Mouse (Mus musculus) lung, postnatal 14 days (tissue): ENCODE results near the gene Snx15.
A peak's percentile ranks its signal among the peaks of the same experiment; 100 is the strongest.
"Not testable (repeated sequence)": the region's sequence is repeated elsewhere in the genome, so short reads cannot be mapped to it uniquely, and the experiment has no call there.

ENCODE experiments used
- DNase-seq: peaks from one replicate; pipeline ENCODE4 v3.0.0; 2021

Snx15 gene

DNA sequence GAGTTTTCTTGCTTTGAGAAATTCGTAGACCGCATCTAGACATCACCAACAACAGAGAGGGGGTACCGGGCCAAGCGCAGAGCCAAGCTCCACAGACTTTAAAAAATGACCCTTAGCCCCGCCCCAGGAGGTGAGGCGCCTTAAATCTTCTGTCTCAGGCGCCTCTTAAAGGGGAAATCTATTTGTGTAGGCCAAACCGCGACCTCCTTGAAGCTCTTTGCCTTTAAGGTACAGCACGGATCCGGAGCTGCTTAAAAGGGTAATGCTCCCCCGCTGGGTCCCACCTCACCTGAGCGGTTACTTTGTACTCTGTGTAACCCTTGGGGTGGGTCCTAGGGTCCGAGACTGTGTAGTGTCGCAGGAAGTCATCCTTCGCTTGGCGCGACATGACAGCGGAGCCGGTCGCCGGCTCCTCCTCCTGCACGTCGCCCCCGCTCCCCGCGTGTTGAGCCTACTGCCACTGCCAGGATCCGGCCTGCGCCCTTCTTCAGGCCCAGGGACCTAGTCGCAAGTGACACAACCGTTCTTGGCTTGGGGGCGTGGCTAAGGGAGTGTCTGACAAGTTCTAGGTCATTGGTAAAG, at the start of gene Snx15:
Gene Snx15 (minus strand): TSS at position 545 of the 582 bp plus-strand sequence.
- peak; percentile 97 for DNase-seq

DNA sequence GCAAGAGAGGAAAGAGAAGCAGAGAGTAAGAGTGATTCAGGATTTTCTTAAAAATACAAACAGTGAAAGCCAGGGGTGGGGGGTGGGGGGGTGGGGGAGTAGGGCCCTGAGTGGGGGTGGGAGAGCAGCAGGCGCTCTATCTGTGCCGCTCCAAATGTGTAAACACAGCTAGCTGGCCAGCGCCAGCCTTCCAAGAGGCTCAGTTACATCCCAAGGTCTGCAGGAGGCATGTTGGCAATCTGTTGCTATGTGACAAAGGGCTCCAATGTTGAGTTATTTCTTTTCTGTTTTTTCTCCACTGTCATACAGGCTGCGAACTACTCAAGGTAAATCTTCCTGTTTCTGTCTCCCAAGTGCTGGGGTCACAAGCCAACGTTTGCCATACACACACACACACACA, 46.7 kb upstream of the Snx15 start:
- no peak for DNase-seq

DNA sequence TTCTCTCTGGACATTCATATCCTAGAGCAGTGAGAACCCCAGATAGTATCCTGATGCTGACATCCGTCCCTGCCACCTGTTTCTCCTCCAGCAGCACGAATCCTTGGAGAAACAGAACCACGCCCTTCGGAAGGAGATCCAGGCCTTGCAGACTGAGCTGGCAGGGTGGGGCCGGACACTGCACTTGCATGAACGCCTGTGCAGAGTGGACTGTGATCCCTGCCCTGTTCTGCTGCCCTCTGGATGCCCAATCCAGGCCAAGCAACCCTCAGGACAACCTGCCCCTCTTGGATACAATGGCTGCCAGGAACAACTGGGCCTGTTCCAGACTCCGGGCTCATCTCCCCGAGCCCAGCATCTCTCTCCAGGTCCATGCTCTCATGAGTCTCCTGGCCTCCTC, 43.1 kb upstream of the Snx15 start:
- no peak for DNase-seq

DNA sequence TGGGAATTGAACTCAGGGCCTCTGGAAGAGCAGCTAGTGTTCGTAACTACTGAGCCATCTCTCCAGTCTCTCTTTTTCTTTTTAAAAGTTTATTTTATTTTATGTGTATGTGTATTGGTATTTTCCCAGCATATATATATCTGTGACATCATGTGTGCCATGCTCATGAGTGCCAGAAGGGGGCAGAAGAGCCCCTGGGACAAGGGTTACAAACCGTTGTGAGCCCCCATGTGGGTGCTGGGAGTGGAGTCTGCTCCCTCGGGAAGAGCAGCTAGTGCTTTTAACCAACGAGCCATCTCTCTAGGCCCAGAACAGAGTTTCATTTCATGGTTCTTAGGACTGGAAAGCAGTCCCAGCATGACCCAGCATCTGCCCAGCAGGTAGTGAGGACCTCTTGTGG, 38.6 kb upstream of the Snx15 start:
- DNase-seq: no peak

DNA sequence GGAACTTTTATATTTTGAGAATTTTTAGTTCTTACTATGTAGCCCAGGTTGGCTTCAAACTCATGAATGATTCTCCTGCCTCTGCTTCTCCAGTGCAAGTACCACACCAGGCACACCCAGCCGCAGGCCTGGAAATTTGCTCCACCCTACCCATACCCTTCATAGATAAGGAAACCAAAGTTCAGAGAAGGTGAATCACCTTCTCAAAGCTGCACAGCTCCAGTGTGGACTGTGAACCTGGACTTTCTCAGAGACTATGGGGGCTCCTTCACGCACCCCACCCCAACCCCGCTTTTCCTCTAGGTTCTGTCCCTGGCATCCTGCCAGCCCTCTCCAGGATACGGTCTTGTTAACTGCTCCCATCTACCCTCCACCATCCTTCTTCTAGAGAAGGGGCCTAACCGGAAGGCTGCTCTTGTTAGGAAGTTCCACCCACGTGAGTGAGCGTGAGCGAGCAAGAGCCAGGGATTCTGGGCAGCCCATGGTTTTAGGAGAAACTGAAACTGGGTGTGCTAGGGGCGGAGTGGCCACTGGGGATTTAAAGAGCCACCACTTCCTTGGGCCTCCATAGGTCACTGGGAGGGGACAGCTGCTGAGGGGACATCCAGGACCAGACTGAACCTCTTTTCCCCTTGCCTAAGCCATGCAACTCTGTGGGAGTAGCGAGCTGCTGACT, 35.9 kb upstream of the Snx15 start:
- peak; percentile 34 for DNase-seq

DNA sequence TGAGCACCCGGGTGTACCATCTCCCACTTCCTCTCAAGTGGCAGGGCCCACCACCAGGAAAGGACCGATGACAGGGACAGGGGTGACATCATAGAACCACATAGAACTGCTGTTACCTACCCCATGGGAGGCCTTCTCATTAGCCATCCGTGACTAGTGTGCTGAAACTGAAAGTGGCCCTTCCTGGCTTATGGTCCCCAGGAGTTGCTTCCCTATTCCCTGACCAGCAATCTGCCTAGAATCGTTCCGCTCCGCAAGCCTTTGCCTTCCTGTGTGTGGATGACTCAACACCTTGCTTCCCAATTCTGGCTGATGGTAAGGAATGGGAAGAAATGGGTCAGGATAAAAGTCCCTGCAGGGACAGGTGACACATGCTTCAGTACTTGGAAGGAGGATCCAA, 29.1 kb upstream of the Snx15 start:
- DNase-seq: no peak

DNA sequence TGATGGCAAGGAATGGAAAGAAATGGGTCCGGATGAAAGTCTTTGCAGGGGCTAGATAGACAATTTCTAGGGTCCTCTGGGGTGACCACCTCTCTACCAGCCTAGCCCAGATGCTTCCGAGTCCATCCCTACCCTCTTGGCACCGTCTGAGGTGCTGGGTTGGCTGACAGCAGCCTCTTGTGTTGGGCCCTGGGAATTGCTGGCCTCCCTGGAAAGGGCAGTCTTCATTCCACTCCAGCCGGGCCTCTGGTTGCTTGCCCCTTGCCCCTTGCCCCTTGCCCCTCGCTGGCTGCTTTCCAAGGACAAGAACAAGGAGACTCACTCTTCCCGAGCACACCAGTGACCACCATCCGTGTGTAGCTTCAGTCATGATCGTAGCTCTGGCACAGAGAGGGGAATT, 28.3 kb upstream of the Snx15 start:
- DNase-seq: no peak

DNA sequence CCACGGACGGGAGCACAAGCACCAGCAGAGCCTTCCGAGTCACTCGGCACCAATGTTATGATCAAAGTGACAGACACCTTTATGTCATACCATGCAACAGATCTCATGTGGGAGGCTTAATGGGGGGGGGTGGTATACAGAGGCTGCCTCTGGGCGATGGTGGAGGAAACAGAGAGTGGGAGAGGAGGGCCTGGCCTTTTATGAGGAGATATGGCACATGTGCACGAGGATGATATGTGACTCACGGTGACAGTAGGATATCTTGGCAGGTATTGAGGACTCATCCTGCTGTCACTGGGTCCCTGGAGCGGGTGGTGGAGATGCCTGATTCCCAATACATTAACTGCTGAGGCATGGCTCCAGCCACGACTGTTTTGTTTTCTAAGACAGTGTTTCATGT, 27.1 kb upstream of the Snx15 start:
- no peak for DNase-seq

DNA sequence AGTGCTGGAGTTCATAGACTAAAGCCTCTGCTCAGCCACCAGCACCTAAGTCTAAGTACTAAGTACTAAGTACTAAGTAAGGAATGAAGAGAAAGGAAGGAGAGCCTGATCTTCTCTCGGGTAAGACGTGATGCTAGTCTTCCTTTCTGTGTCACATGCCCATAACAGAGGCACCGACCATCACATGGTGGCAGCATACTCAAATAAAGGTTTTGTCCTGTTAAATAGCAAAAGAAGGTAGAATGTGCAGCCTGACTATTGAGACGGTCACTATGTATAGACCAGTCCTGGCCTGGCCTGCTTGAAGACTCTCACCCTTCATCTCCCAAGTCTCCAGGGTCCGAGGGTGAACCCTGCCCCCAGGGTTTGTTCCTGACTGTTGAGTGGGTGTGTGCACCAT, 16.7 kb upstream of the Snx15 start:
- no peak for DNase-seq

DNA sequence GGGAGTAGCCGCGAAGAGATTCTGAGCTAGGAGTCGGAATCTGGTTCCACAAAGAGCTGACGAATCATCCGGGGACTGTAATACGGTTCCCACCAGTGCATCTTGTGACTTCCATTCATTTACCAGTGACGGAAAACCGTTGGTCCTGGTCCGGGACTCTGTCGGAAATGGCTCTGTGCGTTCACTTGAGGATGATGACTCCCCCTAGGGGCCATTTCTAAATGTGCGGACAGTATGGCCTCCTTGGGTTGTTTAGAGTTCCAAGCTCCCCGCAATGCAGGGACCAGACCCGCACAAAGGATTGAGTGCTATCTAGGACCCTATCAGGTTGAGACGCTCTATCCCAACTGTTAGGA, 13.3 kb upstream of the Snx15 start, which contains the start of gene Arl2:
Gene Arl2 (minus strand): TSS at position 155 of the 356 bp plus-strand sequence.
- peak; percentile 83 for DNase-seq

DNA sequence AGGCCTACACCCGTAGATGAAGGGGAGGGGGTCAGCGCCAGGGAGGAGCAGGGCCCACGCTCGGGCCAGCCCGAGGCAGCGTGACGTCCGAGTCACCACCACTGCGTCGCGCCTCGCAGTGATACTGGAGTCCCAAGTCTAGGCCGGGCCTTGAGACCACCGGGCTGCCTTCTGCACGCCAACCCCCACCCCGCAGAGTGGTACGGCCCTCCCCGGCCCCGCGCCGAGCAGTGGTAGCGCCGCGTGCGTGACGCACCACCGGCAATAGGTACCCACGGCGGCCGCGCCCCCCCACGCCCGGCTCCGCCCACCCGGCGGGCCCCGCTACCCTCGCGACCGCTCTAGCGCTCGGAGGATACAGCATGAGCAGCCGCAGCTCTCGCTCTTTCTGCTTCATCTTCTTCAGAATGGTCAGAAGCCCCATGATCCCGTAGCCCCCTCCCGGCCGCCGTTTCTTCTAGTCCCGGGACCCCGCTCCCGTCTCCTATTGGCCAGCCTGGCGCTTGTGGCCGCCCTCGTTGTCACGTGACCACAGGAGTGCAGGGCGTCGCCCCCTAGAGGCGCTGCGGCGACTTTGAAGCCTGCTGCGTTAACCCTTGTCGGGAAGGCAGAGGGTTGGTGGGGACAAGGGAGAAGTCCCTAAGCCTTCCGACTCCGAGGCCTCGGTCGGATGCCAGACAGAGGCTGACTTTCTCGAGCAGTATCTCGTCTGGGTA, 12.7 kb upstream of the Snx15 start, which contains the start of gene Batf2:
Gene Batf2 (plus strand): TSS at position 306 of the 716 bp plus-strand sequence.
- DNase-seq: peak; percentile 91

DNA sequence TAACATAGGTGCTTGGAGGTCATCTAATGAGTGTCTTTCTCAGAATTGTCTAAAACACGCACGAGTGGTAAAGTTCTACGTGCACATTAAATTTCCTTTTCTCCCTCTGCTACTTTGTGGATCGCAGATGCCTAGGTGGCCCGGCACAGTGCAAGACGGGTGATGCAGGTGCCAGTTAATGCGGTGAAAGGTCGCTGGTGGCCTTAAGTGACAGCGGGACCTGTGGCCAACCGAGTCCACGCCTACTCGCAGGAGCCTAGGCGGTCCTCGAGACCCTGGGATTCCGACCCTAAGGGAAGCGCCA, 12.2 kb upstream of the Snx15 start:
- DNase-seq: no peak

DNA sequence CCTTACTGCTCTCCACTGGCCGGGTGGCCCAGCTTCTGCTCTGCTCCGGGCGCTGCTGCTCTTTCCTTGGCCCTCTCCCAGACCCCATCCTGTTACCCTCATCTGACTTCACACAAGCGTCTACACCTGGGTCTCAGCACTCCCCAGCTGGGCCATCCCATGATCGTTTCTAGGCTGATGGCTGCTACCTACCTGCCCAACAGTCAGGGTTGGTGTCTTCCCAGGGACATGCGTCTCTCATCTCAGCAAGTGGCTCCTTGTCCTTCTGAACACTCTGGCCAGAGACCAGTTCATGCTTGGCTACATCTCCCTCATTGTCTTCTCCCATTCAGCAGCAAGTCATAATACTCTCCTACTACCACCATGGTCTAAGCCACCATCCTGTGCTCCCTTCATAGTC, 11.6 kb upstream of the Snx15 start:
- no peak for DNase-seq

DNA sequence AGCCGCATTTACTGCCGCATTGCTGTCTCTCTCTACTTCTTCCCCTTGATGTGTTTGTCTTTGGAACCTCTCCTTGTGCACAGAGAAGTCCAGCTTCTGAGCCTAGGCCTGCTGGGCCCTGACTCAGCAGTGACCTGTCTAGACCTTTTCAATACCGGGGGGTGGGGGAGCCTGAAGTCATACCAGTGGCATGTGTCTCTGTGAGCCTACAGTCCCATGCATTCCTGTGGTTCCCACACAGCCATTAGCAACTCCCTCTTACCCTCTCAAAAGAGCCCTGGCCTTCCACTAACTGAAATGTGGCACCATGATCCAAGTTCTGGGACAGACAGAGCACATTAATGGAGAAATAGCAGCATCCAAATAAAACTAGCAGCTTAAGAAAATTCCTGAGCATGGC, 8.3 kb upstream of the Snx15 start:
- DNase-seq: no peak

DNA sequence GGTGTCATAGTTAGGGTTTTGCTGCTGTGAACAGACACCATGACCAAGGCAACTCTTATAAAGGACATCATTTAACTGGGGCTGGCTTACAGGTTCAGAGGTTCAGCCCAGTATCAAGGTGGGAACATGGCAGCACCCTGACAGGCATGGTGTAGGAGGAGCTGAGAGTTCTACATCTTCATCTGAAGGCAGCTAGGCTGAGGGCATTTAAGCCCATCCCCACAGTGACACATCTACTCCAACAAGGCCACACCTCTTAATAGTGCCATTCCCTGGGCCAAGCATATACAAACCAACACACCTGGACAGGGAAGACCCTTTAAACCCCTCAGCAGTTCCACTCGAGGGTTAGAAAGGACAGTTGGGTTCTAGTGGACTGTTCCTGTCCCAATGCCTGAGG, 5.1 kb upstream of the Snx15 start:
- DNase-seq: not testable (repeated sequence)

DNA sequence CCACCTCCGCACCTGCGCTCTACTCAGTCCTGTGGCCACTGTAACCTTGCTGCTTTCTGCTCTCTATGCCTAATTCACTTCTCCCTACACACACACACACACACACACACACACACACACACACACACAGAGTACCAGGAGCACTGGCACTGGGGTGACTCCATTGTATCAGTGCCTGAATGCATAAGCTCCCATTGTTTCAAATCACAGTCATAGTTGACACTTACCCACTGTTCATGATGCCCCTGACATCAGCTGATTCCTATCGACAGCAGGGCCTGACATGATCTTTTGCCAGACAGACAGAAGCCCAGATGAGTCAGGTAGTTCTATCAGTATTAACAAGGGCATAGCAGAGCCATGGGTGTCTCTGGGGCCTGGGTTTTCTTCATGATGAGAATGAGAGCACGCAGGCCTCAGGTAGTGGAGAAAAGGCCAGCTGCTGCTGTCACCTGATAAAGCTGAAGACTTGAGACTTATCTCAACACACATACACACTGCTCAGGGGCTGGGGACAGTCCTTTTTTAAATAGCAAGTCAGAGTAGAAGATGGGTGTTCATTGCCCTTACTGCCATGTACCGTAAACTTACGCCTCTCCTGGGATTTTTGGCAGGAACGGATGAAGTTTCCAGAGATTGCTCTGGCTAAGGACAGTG, 4.2 kb upstream of the Snx15 start:
- no peak for DNase-seq

DNA sequence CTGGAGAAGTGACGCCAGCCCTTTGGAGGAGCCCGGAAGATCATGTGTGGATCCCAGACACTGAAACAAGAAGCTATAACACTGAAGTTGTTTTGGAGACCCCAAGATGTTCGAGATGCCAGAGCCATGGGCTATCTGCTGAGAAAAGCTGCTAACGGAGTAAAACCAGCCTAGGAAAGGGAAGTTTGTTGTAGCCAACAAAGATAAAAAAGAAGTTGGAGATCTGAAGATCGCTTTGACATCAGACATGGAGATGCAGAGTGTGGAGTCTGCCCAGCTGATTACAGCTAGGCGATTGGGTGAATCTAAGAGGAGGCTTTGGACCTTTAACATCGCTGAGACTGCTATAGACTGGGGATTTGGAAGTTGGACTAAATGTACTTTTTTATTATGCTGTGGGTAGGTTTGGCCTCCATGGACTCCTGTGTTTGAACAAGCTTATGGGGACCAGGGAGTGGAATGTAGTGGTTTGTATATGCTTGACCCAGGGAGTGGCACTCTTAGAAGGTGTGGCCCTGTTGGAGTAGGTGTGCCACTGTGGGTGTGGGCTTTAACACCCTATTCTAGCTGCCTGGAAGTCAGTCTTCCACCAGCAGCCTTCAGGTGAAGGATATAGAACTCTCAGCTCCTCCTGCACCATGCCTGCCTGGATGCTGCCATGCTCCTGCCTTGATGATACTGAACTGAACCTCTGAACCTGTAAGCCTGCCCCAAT, 2.5 kb upstream of the Snx15 start:
- not testable (repeated sequence) for DNase-seq

DNA sequence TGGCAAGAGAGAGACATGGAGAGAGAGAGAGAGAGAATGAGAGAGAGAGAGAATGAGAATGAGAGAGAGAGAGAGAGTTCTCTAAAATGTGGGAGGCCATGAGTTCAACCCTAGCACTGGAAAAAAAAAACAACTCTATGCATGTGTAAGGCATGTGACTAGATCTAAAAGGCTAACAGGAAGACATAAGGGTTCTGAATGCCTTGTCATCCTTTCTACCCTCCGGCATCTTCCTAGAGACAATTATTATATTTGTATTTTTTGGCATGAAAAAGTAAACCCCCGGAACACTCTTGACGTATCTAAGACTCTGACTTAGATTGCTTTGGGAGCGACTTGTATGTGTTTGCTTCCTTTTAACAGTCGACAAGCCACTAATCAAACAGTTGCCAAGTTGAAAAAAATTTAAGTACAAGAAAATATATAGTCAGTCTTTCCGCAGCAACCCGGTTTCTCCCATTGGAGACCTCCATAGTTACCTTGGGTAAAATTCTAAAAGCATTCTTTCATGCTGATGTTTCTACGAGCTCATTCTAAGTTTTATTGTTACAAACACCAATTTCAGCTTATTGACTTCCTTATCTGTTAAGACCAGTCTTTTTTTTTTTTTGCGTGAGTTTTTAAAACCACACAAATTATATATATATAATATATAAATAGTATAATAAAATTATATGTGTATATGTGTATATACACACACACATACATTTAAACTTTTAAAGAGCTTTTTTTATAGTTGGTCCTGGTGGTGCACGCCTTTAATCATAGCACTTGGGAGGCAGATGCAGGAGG, 1.1 kb downstream of the Snx15 start:
- no peak for DNase-seq

DNA sequence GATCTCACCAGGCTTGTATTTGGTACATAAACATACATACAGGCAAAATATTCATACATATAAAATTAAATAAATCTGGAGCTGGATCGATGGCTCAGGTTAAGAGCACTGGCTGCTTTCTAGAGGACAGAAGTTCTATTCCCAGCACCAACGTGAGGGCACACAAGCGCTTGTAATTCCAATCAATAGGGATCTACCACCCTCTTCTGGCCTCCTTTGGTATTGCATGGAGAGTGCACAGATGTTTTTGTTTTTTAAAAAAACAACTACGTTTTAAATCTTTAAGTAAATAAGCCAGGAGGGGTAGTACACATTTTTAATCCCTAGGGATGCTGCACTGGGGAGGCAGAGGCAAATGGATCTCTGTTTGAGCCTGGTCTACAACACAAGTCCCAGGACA, 1.8 kb downstream of the Snx15 start:
- DNase-seq: peak; percentile 74

DNA sequence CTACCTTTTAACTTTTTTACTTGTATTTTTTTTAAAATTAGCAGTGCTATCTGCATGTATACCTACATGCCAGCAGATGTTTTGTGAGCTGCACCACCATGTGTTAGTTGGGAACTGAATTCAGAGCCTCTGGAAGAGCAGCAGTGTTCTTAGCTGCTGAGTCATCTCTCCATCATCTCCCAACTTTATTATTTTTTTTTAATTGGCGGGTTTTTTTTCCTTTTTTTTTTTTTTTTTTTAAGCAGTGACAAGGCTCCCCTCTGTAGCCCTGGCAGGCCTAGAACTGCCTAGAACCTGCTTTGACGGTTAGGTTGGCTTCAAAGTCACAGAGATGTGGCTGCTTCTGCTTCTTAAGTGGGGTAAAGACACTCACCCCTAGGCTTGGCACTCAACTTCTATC, 3.2 kb downstream of the Snx15 start:
- no peak for DNase-seq

DNA sequence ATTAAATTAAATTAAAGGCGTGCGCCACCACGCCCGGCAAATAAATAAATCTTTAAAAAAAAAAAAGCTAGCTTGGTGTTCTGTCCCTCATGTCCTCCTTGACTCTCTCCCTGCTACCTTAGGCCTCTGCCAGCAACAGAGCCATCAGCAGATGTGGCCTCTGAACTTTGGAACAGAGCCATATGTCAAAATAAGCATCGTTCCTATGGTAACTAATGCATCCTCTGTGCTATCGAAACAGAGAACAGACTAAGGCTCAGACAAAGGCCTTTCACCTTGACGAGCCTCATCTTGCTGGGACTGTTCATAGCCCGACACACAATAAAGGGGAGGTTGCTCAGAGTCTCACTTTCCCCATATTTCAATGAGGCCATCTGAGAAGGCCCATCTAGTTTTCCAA, 4.8 kb downstream of the Snx15 start:
- no peak for DNase-seq

DNA sequence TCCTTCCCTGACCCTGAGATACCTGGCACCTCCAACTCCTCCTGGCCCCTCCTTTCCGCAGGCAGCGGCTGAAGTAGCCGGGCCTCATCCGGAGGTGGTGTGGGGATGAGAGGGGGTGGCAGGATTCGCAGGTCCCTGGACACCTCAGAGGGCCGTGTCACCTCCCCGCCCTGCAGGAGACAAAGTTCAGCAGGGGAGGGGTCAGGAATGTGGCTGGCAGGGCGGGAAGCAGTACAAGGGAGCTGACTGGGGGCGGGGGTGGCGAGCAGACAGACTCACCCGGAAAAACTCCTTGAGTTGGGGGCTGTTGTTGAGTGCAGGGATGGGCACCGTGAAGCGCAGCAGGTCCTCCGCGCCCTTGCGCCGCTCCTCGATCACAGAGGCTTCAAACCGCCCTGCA, 6.3 kb downstream of the Snx15 start:
- no peak for DNase-seq
